Mouse (Mus musculus) lung, adult 2 months (tissue): Measurements from ENCODE around the gene Rapgef5.

ENCODE experiments used
- CTCF ChIP-seq: fragments of 200-500 bp; IDR thresholded peaks from 2 replicates; pipeline ENCODE4 v1.5.1; 2011; ENCODE audit warnings: mild to moderate bottlenecking, low read length, control low read depth; ENCODE audit not compliant: insufficient read depth
- POLR2A ChIP-seq: fragments of 200-500 bp; IDR thresholded peaks from 2 replicates; pipeline ENCODE4 v1.6.1; 2011; ENCODE audit warnings: low read depth, mild to moderate bottlenecking, control low read depth, low read length, borderline replicate concordance; ENCODE audit errors: extremely low read depth

- no peak for TF ChIP-seq CTCF
- no peak for TF ChIP-seq POLR2A
Measured at GRCm38 (mm10) chr12:117560450-117560849, 44.2 kb downstream of the Rapgef5 start.
